Mouse (Mus musculus): ENCODE data around the gene Hist1h2ak. TPM values are rescaled to one million over a fixed set of nuclear protein-coding genes. Genes with fewer than 3 reads are reported as not detected.
"Not testable (repeated sequence)": the region's sequence is repeated elsewhere in the genome, so short reads cannot be mapped to it uniquely, and the experiment has no call there.

The Hist1h2ak gene
- 16.1 and 25.2 TPM in 2 replicates for polyA plus RNA-seq (2015; fragmentation: Nextera tagmentation; extraction: Ambion mirVana)

- peak within 1 kb of the TSS; percentile 18 for H3K9ac ChIP-seq
- WGBS = under 1% methylated on average over 49 of the region's 50 CpGs
- not testable (repeated sequence) for H3K9me3 ChIP-seq (replicated peaks); H3K36me3 ChIP-seq; H3K27me3 ChIP-seq
- peak within 1 kb of the TSS; percentile 64 for H3K4me2 ChIP-seq (replicated peaks)
- H3K4me3 ChIP-seq (replicated peaks) = peak within 1 kb of the TSS; percentile 48
- peak within 1 kb of the TSS; percentile 92 for H3K27ac ChIP-seq (replicated peaks)
- peaks cover 15% of the 10 kb centered on the region for H3K4me1 ChIP-seq
- ATAC-seq (ENCODE audit: insufficient number of reproducible peaks, low FRiP score, low TSS enrichment, low read depth) = peak; percentile 93
Measured at GRCm38 (mm10) chr13:21753524-21754285, at the start of gene Hist1h2ak, which contains the start of gene Hist1h2bn. TSS of gene Hist1h2ak (minus strand) at chr13:21753827. TSS of gene Hist1h2bn (plus strand) at chr13:21754123.

- not testable (repeated sequence) for H3K4me2 ChIP-seq (replicated peaks); H3K27me3 ChIP-seq; H3K36me3 ChIP-seq; H3K9ac ChIP-seq; H3K9me3 ChIP-seq (replicated peaks); H3K27ac ChIP-seq (replicated peaks); H3K4me3 ChIP-seq (replicated peaks); H3K4me1 ChIP-seq
- no CpG with 5 or more reads among the region's 4 CpGs for WGBS
- peak; percentile 66; the same call in 1 of the 2 replicates for ATAC-seq (ENCODE audit: insufficient number of reproducible peaks, low FRiP score, low TSS enrichment, low read depth)
Measured at GRCm38 (mm10) chr13:21803058-21803457, 49.4 kb upstream of the Hist1h2ak start.

GRCm38 (mm10) chr13:21797163-21797562 is 43.5 kb upstream of the Hist1h2ak start:
- not testable (repeated sequence) for H3K27ac ChIP-seq (replicated peaks); H3K4me2 ChIP-seq (replicated peaks); H3K36me3 ChIP-seq; ATAC-seq (ENCODE audit: insufficient number of reproducible peaks, low FRiP score, low TSS enrichment, low read depth); H3K9ac ChIP-seq; H3K27me3 ChIP-seq; H3K4me3 ChIP-seq (replicated peaks); H3K9me3 ChIP-seq (replicated peaks); H3K4me1 ChIP-seq

- Histone ChIP-seq H3K36me3 (no peaks in the 10 kb centered on the region), H3K27me3 (no peaks in the 10 kb centered on the region), H3K9me3 (replicated peaks) (no peaks in the 10 kb centered on the region), H3K27ac (replicated peaks) (no peak overlapping the region), H3K4me2 (replicated peaks) (no peak overlapping the region), H3K4me3 (replicated peaks) (no peak overlapping the region), H3K9ac (no peak overlapping the region), H3K4me1 (peaks cover 5% of the 10 kb centered on the region; the same call in 1 of the 2 replicates)
- WGBS = 87% methylated on average over 7 of the region's 7 CpGs
- ATAC-seq (ENCODE audit: insufficient number of reproducible peaks, low FRiP score, low TSS enrichment, low read depth) = no peak
Measured at GRCm38 (mm10) chr13:21795584-21795983, 42.0 kb upstream of the Hist1h2ak start.

GRCm38 (mm10) chr13:21790601-21791283 is 37.1 kb upstream of the Hist1h2ak start:
- Histone ChIP-seq H3K9ac (no peak overlapping the region), H3K36me3 (no peaks in the 10 kb centered on the region), H3K4me3 (replicated peaks) (peak overlapping the region; percentile 13; the same call in 1 of the 2 replicates), H3K9me3 (replicated peaks) (no peaks in the 10 kb centered on the region), H3K27me3 (no peaks in the 10 kb centered on the region), H3K4me1 (peaks cover 19% of the 10 kb centered on the region), H3K27ac (replicated peaks) (no peak overlapping the region), H3K4me2 (replicated peaks) (peak overlapping the region; percentile 41)
- 17% methylated on average over 18 of the region's 18 CpGs for WGBS
- no peak for ATAC-seq (ENCODE audit: insufficient number of reproducible peaks, low FRiP score, low TSS enrichment, low read depth)

- Histone ChIP-seq H3K27ac (replicated peaks) (no peak overlapping the region), H3K4me1 (peaks cover 20% of the 10 kb centered on the region), H3K36me3 (no peaks in the 10 kb centered on the region), H3K4me2 (replicated peaks) (no peak overlapping the region), H3K4me3 (replicated peaks) (no peak overlapping the region), H3K9me3 (replicated peaks) (no peaks in the 10 kb centered on the region), H3K27me3 (no peaks in the 10 kb centered on the region), H3K9ac (no peak overlapping the region)
- ATAC-seq (ENCODE audit: insufficient number of reproducible peaks, low FRiP score, low TSS enrichment, low read depth) = no peak
- 59% methylated on average over 6 of the region's 6 CpGs for WGBS
Measured at GRCm38 (mm10) chr13:21789925-21790324, 36.3 kb upstream of the Hist1h2ak start.

- H3K4me1 ChIP-seq = peaks cover 30% of the 10 kb centered on the region
- ATAC-seq (ENCODE audit: insufficient number of reproducible peaks, low FRiP score, low TSS enrichment, low read depth) = peak; percentile 2; the same call in 1 of the 2 replicates
- WGBS = 13% methylated on average over 16 of the region's 21 CpGs
- H3K27me3 ChIP-seq = no peaks in the 10 kb centered on the region
- peak overlapping the region; percentile 74 for H3K27ac ChIP-seq (replicated peaks)
- no peak overlapping the region for H3K9ac ChIP-seq
- peak overlapping the region; percentile 42; the same call in 1 of the 2 replicates for H3K4me3 ChIP-seq (replicated peaks)
- no peaks in the 10 kb centered on the region for H3K36me3 ChIP-seq
- peak overlapping the region; percentile 53 for H3K4me2 ChIP-seq (replicated peaks)
- no peaks in the 10 kb centered on the region for H3K9me3 ChIP-seq (replicated peaks)
Measured at GRCm38 (mm10) chr13:21787760-21788593, 34.4 kb upstream of the Hist1h2ak start.

- Histone ChIP-seq H3K4me3 (replicated peaks) (peak within 1 kb of the TSS; percentile 42), H3K4me1 (peaks cover 37% of the 10 kb centered on the region), H3K9ac (peak within 1 kb of the TSS; percentile 31; the same call in 1 of the 2 replicates), H3K27ac (replicated peaks) (peak within 1 kb of the TSS; percentile 82), H3K4me2 (replicated peaks) (peak within 1 kb of the TSS; percentile 53)
- not testable (repeated sequence) for H3K36me3 ChIP-seq; H3K27me3 ChIP-seq; H3K9me3 ChIP-seq (replicated peaks)
- peak; percentile 94 for ATAC-seq (ENCODE audit: insufficient number of reproducible peaks, low FRiP score, low TSS enrichment, low read depth)
- WGBS = under 1% methylated on average over 39 of the region's 63 CpGs
Measured at GRCm38 (mm10) chr13:21786899-21787629, 33.4 kb upstream of the Hist1h2ak start, which contains the start of the genes Hist1h2an and Hist1h2bp. TSS of gene Hist1h2an (minus strand) at chr13:21787218. TSS of gene Hist1h2bp (plus strand) at chr13:21787461.

- Histone ChIP-seq H3K4me1 (peaks cover 38% of the 10 kb centered on the region), H3K9ac (peak overlapping the region; percentile 31; the same call in 1 of the 2 replicates), H3K4me3 (replicated peaks) (peak overlapping the region; percentile 42), H3K27me3 (no peaks in the 10 kb centered on the region), H3K4me2 (replicated peaks) (peak overlapping the region; percentile 53), H3K27ac (replicated peaks) (peak overlapping the region; percentile 82), H3K9me3 (replicated peaks) (no peaks in the 10 kb centered on the region), H3K36me3 (no peaks in the 10 kb centered on the region)
- no peak for ATAC-seq (ENCODE audit: insufficient number of reproducible peaks, low FRiP score, low TSS enrichment, low read depth)
- WGBS = 2% methylated on average over 8 of the region's 8 CpGs
Measured at GRCm38 (mm10) chr13:21786189-21786898, 32.7 kb upstream of the Hist1h2ak start.

- H3K9me3 ChIP-seq (replicated peaks) = no peaks in the 10 kb centered on the region
- H3K36me3 ChIP-seq = no peaks in the 10 kb centered on the region
- no peak overlapping the region; the same call in 1 of the 2 replicates for H3K9ac ChIP-seq
- peaks cover 46% of the 10 kb centered on the region for H3K4me1 ChIP-seq
- H3K4me2 ChIP-seq (replicated peaks) = peak overlapping the region; percentile 65
- no peak for ATAC-seq (ENCODE audit: insufficient number of reproducible peaks, low FRiP score, low TSS enrichment, low read depth)
- 33% methylated on average over 6 of the region's 6 CpGs for WGBS
- H3K4me3 ChIP-seq (replicated peaks) = peak overlapping the region; percentile 44
- H3K27me3 ChIP-seq = no peaks in the 10 kb centered on the region
- peak overlapping the region; percentile 86 for H3K27ac ChIP-seq (replicated peaks)
Measured at GRCm38 (mm10) chr13:21784311-21784710, 30.7 kb upstream of the Hist1h2ak start.
